Mouse (Mus musculus) kidney, postnatal 36 days (tissue): ENCODE data around the gene Cntnap4.
"Not testable (repeated sequence)": the region's sequence is repeated elsewhere in the genome, so short reads cannot be mapped to it uniquely, and the experiment has no call there.

ENCODE experiments used
- DNase-seq, 2 experiments: peaks; one replicate each; pipeline ENCODE4 v3.0.0; 2021 to 2022; ENCODE audit warnings: mixed read lengths in 2 of 2

Cntnap4 gene

GRCm38 (mm10) chr8:112730583-112731432, 161.0 kb downstream of the Cntnap4 start:
- no peak for DNase-seq

GRCm38 (mm10) chr8:112735575-112735974, 165.7 kb downstream of the Cntnap4 start:
- peak; percentile 6 to 57 for DNase-seq

- peak; percentile 27 to 43 for DNase-seq
Measured at GRCm38 (mm10) chr8:112743331-112743730, 173.5 kb downstream of the Cntnap4 start.

- no peak for DNase-seq
Measured at GRCm38 (mm10) chr8:112747296-112747695, 177.5 kb downstream of the Cntnap4 start.

- DNase-seq, result no peak
Measured at GRCm38 (mm10) chr8:112755171-112755570, 185.3 kb downstream of the Cntnap4 start.

- DNase-seq, result peak; percentile 1 to 15
Measured at GRCm38 (mm10) chr8:112803058-112803457, 233.2 kb downstream of the Cntnap4 start.

GRCm38 (mm10) chr8:112809382-112809781, 239.5 kb downstream of the Cntnap4 start:
- no peak for DNase-seq

GRCm38 (mm10) chr8:112841057-112841456, 271.2 kb downstream of the Cntnap4 start:
- DNase-seq, result no peak

- DNase-seq, result not testable (repeated sequence)
Measured at GRCm38 (mm10) chr8:112849541-112849940, 279.7 kb downstream of the Cntnap4 start.

- peak in 1 of 2 experiments; percentile 5 for DNase-seq
Measured at GRCm38 (mm10) chr8:112906458-112907112, 336.7 kb downstream of the Cntnap4 start.

- DNase-seq, result peak in 1 of 2 experiments; percentile 51
Measured at GRCm38 (mm10) chr8:112909527-112909926, 339.7 kb downstream of the Cntnap4 start.

GRCm38 (mm10) chr8:112911422-112911821, 341.6 kb downstream of the Cntnap4 start:
- DNase-seq, result no peak

- DNase-seq, result no peak
Measured at GRCm38 (mm10) chr8:112922151-112922550, 352.3 kb downstream of the Cntnap4 start.

GRCm38 (mm10) chr8:112922789-112923188, 352.9 kb downstream of the Cntnap4 start:
- no peak for DNase-seq
